Mouse (Mus musculus) small intestine, adult 2 months (tissue): Measurements from ENCODE around the gene Gli2.

ENCODE experiments used
- CTCF ChIP-seq: fragments of 200-500 bp; IDR thresholded peaks from 2 replicates; pipeline ENCODE4 v1.5.1; 2012; ENCODE audit warnings: low read depth, mild to moderate bottlenecking, control low read depth, inconsistent platforms, low read length, moderate library complexity, mixed read lengths; ENCODE audit not compliant: insufficient replicate concordance, insufficient read length; ENCODE audit errors: extremely low read depth
- POLR2A ChIP-seq: fragments of 200-500 bp; IDR thresholded peaks from 2 replicates; pipeline ENCODE4 v1.6.1; 2012; ENCODE audit warnings: low read depth, mild to moderate bottlenecking, control low read depth, inconsistent platforms, low read length, moderate library complexity

GRCm38 (mm10) chr1:119075916-119076315 is 22.5 kb upstream of the Gli2 start:
- TF ChIP-seq POLR2A, result no peak
- TF ChIP-seq CTCF, result no peak
